Mouse (Mus musculus) splenic B cell, adult 2 months (primary cell): Measurements from ENCODE around the gene Nexn.
A peak's percentile ranks its signal among the peaks of the same experiment; 100 is the strongest.

ENCODE experiments used
- DNase-seq: peaks from one replicate; pipeline ENCODE4 v3.0.0-alpha.2; 2011; ENCODE audit warnings: low read depth, low spot score
- H3K27me3 ChIP-seq: 2 replicates; pipeline ENCODE4 v1.6.1; 2012; ENCODE audit warnings: mild to moderate bottlenecking, low read length, moderate library complexity, mixed read lengths; ENCODE audit not compliant: control insufficient read depth, poor library complexity, insufficient read depth, severe bottlenecking
- H3K36me3 ChIP-seq: 2 replicates; pipeline ENCODE4 v1.6.1; 2012; ENCODE audit warnings: mild to moderate bottlenecking, low read length, moderate library complexity, mixed read lengths; ENCODE audit not compliant: control insufficient read depth, poor library complexity, insufficient read depth, severe bottlenecking

Nexn gene

GRCm38 (mm10) chr3:152235805-152236204 lies 30.3 kb downstream of the Nexn start:
- H3K36me3 ChIP-seq, result peaks cover 12% of the 10 kb centered on the region
- H3K27me3 ChIP-seq, result no peaks in the 10 kb centered on the region
- DNase-seq, result no peak

GRCm38 (mm10) chr3:152235238-152235637 lies 30.9 kb downstream of the Nexn start:
- Histone ChIP-seq H3K36me3 (peaks cover 12% of the 10 kb centered on the region), H3K27me3 (no peaks in the 10 kb centered on the region)
- no peak for DNase-seq

- no peaks in the 10 kb centered on the region for H3K27me3 ChIP-seq
- no peak for DNase-seq
Observed at GRCm38 (mm10) chr3:152231333-152232100, 34.6 kb downstream of the Nexn start.

GRCm38 (mm10) chr3:152229271-152229670 lies 36.9 kb downstream of the Nexn start:
- H3K36me3 ChIP-seq, result peaks cover 21% of the 10 kb centered on the region
- H3K27me3 ChIP-seq, result no peaks in the 10 kb centered on the region
- no peak for DNase-seq

More at GRCm38 (mm10) chr3:152231333-152232100, 34.6 kb downstream of the Nexn start:
- peaks cover 21% of the 10 kb centered on the region for H3K36me3 ChIP-seq

- H3K36me3 ChIP-seq, result peaks cover 22% of the 10 kb centered on the region
- no peaks in the 10 kb centered on the region for H3K27me3 ChIP-seq
- no peak for DNase-seq
Observed at GRCm38 (mm10) chr3:152228843-152229242, 37.3 kb downstream of the Nexn start.

- Histone ChIP-seq H3K36me3 (peaks cover 31% of the 10 kb centered on the region), H3K27me3 (no peaks in the 10 kb centered on the region)
- DNase-seq, result no peak
Observed at GRCm38 (mm10) chr3:152225906-152226305, 40.2 kb downstream of the Nexn start.

GRCm38 (mm10) chr3:152224918-152225317 lies 41.2 kb downstream of the Nexn start:
- peak; percentile 16 for DNase-seq
- no peaks in the 10 kb centered on the region for H3K27me3 ChIP-seq
- peaks cover 33% of the 10 kb centered on the region for H3K36me3 ChIP-seq

- H3K36me3 ChIP-seq, result peaks cover 10% of the 10 kb centered on the region
- H3K27me3 ChIP-seq, result no peaks in the 10 kb centered on the region
- peak; percentile 29 for DNase-seq
Observed at GRCm38 (mm10) chr3:152213416-152213815, 52.7 kb downstream of the Nexn start.

- H3K36me3 ChIP-seq, result peaks cover 7% of the 10 kb centered on the region; the same call in 1 of the 2 replicates
- H3K27me3 ChIP-seq, result no peaks in the 10 kb centered on the region
- no peak for DNase-seq
Observed at GRCm38 (mm10) chr3:152211731-152212279, 54.3 kb downstream of the Nexn start.

GRCm38 (mm10) chr3:152210728-152211391 lies 55.3 kb downstream of the Nexn start:
- H3K36me3 ChIP-seq, result 0 out of 2 replicates have a peak, but pooled peaks cover under 1% of the 10 kb centered on the region
- DNase-seq, result peak; percentile 83
- no peaks in the 10 kb centered on the region for H3K27me3 ChIP-seq

- Histone ChIP-seq H3K27me3 (no peaks in the 10 kb centered on the region), H3K36me3 (no peaks in the 10 kb centered on the region)
- peak; percentile 100 for DNase-seq
Observed at GRCm38 (mm10) chr3:152209967-152210634, 56.0 kb downstream of the Nexn start, which contains the start of the genes Dnajb4 and Fubp1. Dnajb4 (minus strand) TSS chr3:152210302. Fubp1 (plus strand) TSS chr3:152210422.

GRCm38 (mm10) chr3:152209177-152209966 lies 56.8 kb downstream of the Nexn start:
- Histone ChIP-seq H3K27me3 (no peaks in the 10 kb centered on the region), H3K36me3 (no peaks in the 10 kb centered on the region)
- DNase-seq, result peak; percentile 82

- no peak for DNase-seq
- Histone ChIP-seq H3K27me3 (no peaks in the 10 kb centered on the region), H3K36me3 (no peaks in the 10 kb centered on the region)
Observed at GRCm38 (mm10) chr3:152208096-152208885, 57.9 kb downstream of the Nexn start.
